Mouse (Mus musculus) left cerebral cortex, postnatal 25 days (tissue): ENCODE measurements around the gene Ccl8. TPM values are rescaled to one million over a fixed set of nuclear protein-coding genes. Genes with fewer than 3 reads are reported as not detected.

Source experiments
- DNase-seq, 2 experiments: peaks; one replicate each; pipeline ENCODE4 v3.0.0; 2022; ENCODE audit warnings: low spot score in 2 of 2, mixed read lengths in 1 of 2
- intact Hi-C: fragments of 180-260 bp; cut with DNase I; formaldehyde crosslinking; loops from one replicate; pipeline ENCODE4 v1.15.1; 2025
- total RNA-seq, 2 experiments: library from RNA; stranded (reverse); gene quantifications; 2 replicates each; pipeline ENCODE4 v1.2.3; 2021

The Ccl8 gene
- total RNA-seq, 2 experiments from 2014 or later: not detected

DNA sequence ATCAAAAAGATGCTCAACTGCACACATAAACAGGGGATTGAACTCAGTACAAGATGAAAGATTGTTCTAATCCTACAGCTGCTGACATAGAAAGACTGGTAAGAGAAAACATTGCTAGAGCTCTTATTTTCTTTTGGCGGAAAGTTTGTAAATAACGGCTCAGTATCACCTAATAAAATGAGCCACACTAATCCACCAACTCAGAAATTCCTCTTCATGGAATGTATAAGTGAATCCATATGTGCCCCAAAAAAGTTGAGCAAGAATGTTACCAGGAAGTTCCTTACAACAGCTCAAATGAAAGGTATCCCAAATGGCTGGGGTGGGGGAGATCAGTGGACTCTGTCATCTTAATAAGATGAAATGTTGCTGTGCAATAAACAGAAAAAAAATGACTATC lies 44.1 kb downstream of the Ccl8 start:
- no peak for DNase-seq
- intact Hi-C loops: no loop called here

DNA sequence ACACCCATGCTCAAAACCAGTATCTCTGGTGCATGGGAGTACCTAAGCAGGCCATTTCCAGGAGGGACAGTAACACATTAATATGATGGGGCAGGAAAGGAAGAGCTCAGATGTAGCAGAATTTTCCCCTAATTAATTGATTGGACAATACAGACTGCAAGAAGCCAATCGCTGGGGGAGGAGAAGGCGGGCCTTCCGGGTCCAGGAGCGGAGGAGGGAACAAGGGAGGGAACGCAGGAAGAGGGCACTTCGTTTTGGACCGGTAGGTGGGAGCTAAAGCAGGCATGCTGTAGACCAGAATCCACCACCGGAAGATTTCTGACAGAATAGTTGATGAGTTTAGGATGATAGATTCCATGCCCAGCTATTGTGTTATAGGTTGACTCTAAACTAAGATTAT lies 48.3 kb downstream of the Ccl8 start:
- no peak for DNase-seq
- intact Hi-C loops: no loop called here

Other genes with a start within 250 kb of the Ccl8 start
- gene Asic2, start 146.7 kb upstream of the Ccl8 start, total RNA-seq: 10 to 100 TPM; 78.0 to 80.2 TPM
- gene Ccl2, start 79.6 kb upstream of the Ccl8 start, total RNA-seq: not detected
- gene Gm17268, start 76.6 kb upstream of the Ccl8 start, total RNA-seq: not detected
- gene Ccl7, start 69.5 kb upstream of the Ccl8 start, total RNA-seq: not detected
- under 1 TPM; 0.34 to 0.62 TPM for gene Ccl11, start 57.4 kb upstream of the Ccl8 start, total RNA-seq
- not detected for gene Ccl12, start 13.3 kb upstream of the Ccl8 start, total RNA-seq
- gene Ccl1, start 190.5 kb downstream of the Ccl8 start, total RNA-seq: not detected